Mouse (Mus musculus): Measurements from ENCODE around the gene Ptprf. TPM values are rescaled to one million over a fixed set of nuclear protein-coding genes. Genes with fewer than 3 reads are reported as not detected.

The Ptprf gene
- polyA plus RNA-seq, 1 experiment from 2014 or later, result 68.2 TPM

- H3K4me1 ChIP-seq (replicated peaks; ENCODE audit: control insufficient read depth, insufficient read depth, low read length), result peaks cover 23% of the 10 kb centered on the region
- 0 out of 2 replicates have a peak, but pooled peaks cover 10% of the 10 kb centered on the region for H3K36me3 ChIP-seq (replicated peaks; ENCODE audit: control insufficient read depth, insufficient read depth)
- peak overlapping the region; percentile 85 for H3K4me2 ChIP-seq (replicated peaks)
- no peaks in the 10 kb centered on the region for H3K27me3 ChIP-seq (ENCODE audit: control insufficient read depth, insufficient read depth, low read length)
- ATAC-seq (ENCODE audit: low FRiP score), result 0 out of 2 replicates have a peak, but pooled peaks have one; percentile 11
- no peaks in the 10 kb centered on the region for H3K9me3 ChIP-seq (ENCODE audit: control insufficient read depth, low read length)
- H3K4me3 ChIP-seq (replicated peaks; ENCODE audit: low read length), result peak overlapping the region; percentile 93
- DNase-seq (ENCODE audit: low spot score), result no peak
- WGBS, result under 1% methylated on average over 53 of the region's 84 CpGs
- peak overlapping the region; percentile 88 for H3K27ac ChIP-seq
- peak overlapping the region; percentile 93 for H3K9ac ChIP-seq
Observed at GRCm38 (mm10) chr4:118290416-118291030, 682 bp downstream of the Ptprf start.

DNA sequence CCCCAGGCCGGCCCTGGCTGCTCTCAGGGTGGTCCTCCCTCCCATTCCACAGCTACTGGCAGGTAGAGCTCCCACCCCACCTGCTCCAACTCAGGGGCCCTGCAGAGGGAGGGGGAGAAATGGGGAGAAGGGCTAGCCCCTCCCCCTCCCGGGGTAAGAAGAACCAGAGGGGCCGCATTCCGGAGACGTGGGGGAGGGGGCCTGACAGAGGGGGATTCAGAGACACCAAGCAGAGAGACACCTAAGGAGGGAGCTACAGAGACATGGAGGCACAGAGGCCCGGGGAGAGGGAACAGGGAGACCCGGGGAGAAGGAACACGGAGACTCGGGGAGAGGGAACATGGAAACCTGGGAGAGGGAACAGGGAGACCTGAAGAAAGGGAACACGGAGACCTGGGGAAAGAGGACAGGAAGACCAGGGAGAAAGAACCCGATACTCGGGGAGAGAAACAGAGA is 1.2 kb downstream of the Ptprf start:
- H3K27me3 ChIP-seq (ENCODE audit: control insufficient read depth, insufficient read depth, low read length), result no peaks in the 10 kb centered on the region
- DNase-seq (ENCODE audit: low spot score), result no peak
- no peaks in the 10 kb centered on the region for H3K9me3 ChIP-seq (ENCODE audit: control insufficient read depth, low read length)
- H3K27ac ChIP-seq, result peak overlapping the region; percentile 88
- peak; percentile 35; the same call in 1 of the 2 replicates for ATAC-seq (ENCODE audit: low FRiP score)
- 1% methylated on average over 12 of the region's 12 CpGs for WGBS
- peak overlapping the region; percentile 93 for H3K4me3 ChIP-seq (replicated peaks; ENCODE audit: low read length)
- H3K4me1 ChIP-seq (replicated peaks; ENCODE audit: control insufficient read depth, insufficient read depth, low read length), result peaks cover 23% of the 10 kb centered on the region
- H3K36me3 ChIP-seq (replicated peaks; ENCODE audit: control insufficient read depth, insufficient read depth), result 0 out of 2 replicates have a peak, but pooled peaks cover 11% of the 10 kb centered on the region
- H3K9ac ChIP-seq, result peak overlapping the region; percentile 93
- H3K4me2 ChIP-seq (replicated peaks), result peak overlapping the region; percentile 85

DNA sequence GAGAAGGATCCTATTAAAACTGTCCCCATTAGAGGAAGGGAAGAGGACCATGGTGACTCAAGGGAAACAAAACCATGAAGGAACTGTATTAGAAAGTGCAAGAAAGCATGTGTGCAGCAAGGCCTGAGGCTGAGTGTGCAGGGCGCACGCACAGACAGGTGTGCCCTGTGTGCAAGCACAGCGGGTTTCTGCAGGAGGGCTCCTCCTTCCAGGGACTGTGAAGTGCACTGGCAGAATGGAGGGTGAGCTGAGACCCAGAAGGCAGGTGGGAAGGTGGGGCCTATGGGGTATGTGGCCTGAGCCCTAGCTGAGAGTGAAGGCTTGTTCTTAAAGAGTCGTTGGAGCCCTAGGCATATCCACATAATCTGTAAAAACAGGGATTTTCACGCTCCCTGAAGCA is 1.9 kb downstream of the Ptprf start:
- WGBS, result 42% methylated on average over 5 of the region's 5 CpGs
- no peak for DNase-seq (ENCODE audit: low spot score)
- Histone ChIP-seq H3K27me3 (ENCODE audit: control insufficient read depth, insufficient read depth, low read length) (no peaks in the 10 kb centered on the region), H3K9ac (peak overlapping the region; percentile 93; the same call in 1 of the 2 replicates), H3K4me1 (replicated peaks; ENCODE audit: control insufficient read depth, insufficient read depth, low read length) (peaks cover 23% of the 10 kb centered on the region), H3K27ac (no peak overlapping the region), H3K4me3 (replicated peaks; ENCODE audit: low read length) (peak overlapping the region; percentile 93), H3K36me3 (replicated peaks; ENCODE audit: control insufficient read depth, insufficient read depth) (peaks cover 16% of the 10 kb centered on the region; the same call in 1 of the 2 replicates), H3K4me2 (replicated peaks) (peak overlapping the region; percentile 85), H3K9me3 (ENCODE audit: control insufficient read depth, low read length) (no peaks in the 10 kb centered on the region)
- no peak for ATAC-seq (ENCODE audit: low FRiP score)

DNA sequence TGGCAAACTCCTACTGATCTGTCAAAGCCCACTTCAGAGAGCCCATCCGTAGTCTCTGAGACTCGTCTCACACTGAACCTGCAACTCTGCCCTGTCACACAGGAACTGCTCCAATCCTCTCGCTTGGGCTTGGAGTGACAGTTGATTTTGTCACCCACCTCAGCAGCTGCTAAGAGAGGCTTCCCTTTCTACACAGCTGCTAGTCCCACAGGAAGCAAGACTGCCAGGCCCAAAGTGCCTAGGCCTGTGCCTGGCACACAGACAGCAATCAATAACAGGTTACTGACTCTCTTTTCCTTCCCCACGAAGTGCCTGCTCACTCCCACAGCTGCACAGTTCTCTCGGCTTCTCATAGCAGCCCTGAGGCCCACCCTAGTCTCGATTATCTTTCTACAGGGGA is 2.7 kb downstream of the Ptprf start:
- Histone ChIP-seq H3K4me3 (replicated peaks; ENCODE audit: low read length) (no peak overlapping the region), H3K27ac (no peak overlapping the region), H3K27me3 (ENCODE audit: control insufficient read depth, insufficient read depth, low read length) (no peaks in the 10 kb centered on the region), H3K36me3 (replicated peaks; ENCODE audit: control insufficient read depth, insufficient read depth) (peaks cover 24% of the 10 kb centered on the region), H3K4me1 (replicated peaks; ENCODE audit: control insufficient read depth, insufficient read depth, low read length) (peaks cover 23% of the 10 kb centered on the region), H3K9me3 (ENCODE audit: control insufficient read depth, low read length) (no peaks in the 10 kb centered on the region), H3K9ac (no peak overlapping the region), H3K4me2 (replicated peaks) (peak overlapping the region; percentile 85; the same call in 1 of the 2 replicates)
- no peak for ATAC-seq (ENCODE audit: low FRiP score)
- WGBS, result 77% methylated on average over 6 of the region's 6 CpGs
- no peak for DNase-seq (ENCODE audit: low spot score)

DNA sequence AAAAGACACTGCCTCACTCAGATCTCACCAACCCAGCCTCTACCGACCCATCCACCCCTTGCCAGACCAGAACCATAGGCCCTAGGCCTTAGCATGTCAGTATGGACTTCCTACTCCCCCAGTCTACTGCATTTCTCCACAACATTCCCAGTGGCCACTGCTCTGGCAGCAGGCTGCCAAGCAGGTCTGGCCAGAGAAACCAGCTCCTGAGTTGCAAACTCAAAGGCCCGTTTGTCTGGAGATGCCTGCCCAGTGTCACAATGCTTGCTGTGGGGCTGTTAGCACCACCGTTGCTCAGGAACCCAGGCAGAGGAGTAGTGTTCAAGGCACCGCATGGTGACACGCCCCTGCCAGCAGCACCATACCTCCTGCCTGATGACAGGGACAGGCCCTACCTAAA is 5.0 kb downstream of the Ptprf start:
- DNase-seq (ENCODE audit: low spot score) (no peak), ATAC-seq (ENCODE audit: low FRiP score) (no peak)
- 89% methylated on average over 5 of the region's 5 CpGs for WGBS
- Histone ChIP-seq H3K9ac (no peak overlapping the region), H3K4me2 (replicated peaks) (no peak overlapping the region), H3K36me3 (replicated peaks; ENCODE audit: control insufficient read depth, insufficient read depth) (peaks cover 38% of the 10 kb centered on the region), H3K9me3 (ENCODE audit: control insufficient read depth, low read length) (no peaks in the 10 kb centered on the region), H3K27ac (no peak overlapping the region), H3K4me3 (replicated peaks; ENCODE audit: low read length) (no peak overlapping the region), H3K4me1 (replicated peaks; ENCODE audit: control insufficient read depth, insufficient read depth, low read length) (peaks cover 27% of the 10 kb centered on the region), H3K27me3 (ENCODE audit: control insufficient read depth, insufficient read depth, low read length) (no peaks in the 10 kb centered on the region)

GRCm38 (mm10) chr4:118282182-118282562 is 9.0 kb downstream of the Ptprf start:
- no peak overlapping the region for H3K4me2 ChIP-seq (replicated peaks)
- peaks cover 36% of the 10 kb centered on the region for H3K36me3 ChIP-seq (replicated peaks; ENCODE audit: control insufficient read depth, insufficient read depth)
- DNase-seq (ENCODE audit: low spot score) (no peak), ATAC-seq (ENCODE audit: low FRiP score) (no peak)
- no peak overlapping the region for H3K27ac ChIP-seq
- H3K27me3 ChIP-seq (ENCODE audit: control insufficient read depth, insufficient read depth, low read length), result no peaks in the 10 kb centered on the region
- H3K4me3 ChIP-seq (replicated peaks; ENCODE audit: low read length), result no peak overlapping the region
- H3K9ac ChIP-seq, result no peak overlapping the region
- no peaks in the 10 kb centered on the region for H3K9me3 ChIP-seq (ENCODE audit: control insufficient read depth, low read length)
- H3K4me1 ChIP-seq (replicated peaks; ENCODE audit: control insufficient read depth, insufficient read depth, low read length), result peaks cover 37% of the 10 kb centered on the region
- 59% methylated on average over 1 of the region's 1 CpGs for whole genome bisulfite sequencing

DNA sequence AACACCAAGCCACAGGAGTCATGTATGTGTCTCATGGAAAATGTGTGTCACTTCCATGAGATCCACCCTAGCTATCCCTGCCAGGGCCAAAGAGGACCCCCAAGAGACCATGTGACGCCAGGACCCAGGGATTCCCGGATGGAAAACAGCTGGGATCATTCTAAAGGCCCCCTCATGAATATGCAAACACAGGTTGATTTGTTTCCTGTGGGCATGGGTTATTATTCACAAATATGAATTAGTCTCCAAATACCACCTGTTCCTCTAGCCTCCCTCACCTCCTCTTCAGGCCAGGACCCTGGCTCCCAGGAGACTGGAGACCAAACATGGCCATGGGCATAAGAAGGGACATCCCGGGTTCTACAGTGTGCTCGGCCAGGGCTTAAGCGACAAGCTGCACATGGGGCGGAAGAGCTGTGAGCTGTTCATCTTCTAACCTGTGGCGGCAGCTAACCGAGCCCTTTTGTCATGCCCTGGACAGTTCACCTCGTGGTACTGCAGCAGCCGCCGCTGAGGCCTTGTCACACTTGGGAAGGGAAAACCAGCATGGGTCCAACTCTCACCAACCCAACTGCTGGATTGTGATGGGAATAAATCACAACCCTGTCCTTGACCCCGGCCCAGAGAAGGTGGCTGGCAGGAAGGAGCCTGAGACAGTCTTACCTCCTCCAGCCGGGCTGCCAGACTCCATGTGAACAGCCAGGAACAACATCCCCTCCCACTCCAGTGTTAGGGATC is 9.6 kb downstream of the Ptprf start:
- Histone ChIP-seq H3K9me3 (ENCODE audit: control insufficient read depth, low read length) (no peaks in the 10 kb centered on the region), H3K27ac (no peak overlapping the region), H3K9ac (no peak overlapping the region), H3K4me3 (replicated peaks; ENCODE audit: low read length) (no peak overlapping the region), H3K4me1 (replicated peaks; ENCODE audit: control insufficient read depth, insufficient read depth, low read length) (peaks cover 42% of the 10 kb centered on the region), H3K4me2 (replicated peaks) (no peak overlapping the region), H3K27me3 (ENCODE audit: control insufficient read depth, insufficient read depth, low read length) (no peaks in the 10 kb centered on the region), H3K36me3 (replicated peaks; ENCODE audit: control insufficient read depth, insufficient read depth) (peaks cover 35% of the 10 kb centered on the region)
- ATAC-seq (ENCODE audit: low FRiP score) (no peak), DNase-seq (ENCODE audit: low spot score) (no peak)
- 44% methylated on average over 13 of the region's 13 CpGs for WGBS

DNA sequence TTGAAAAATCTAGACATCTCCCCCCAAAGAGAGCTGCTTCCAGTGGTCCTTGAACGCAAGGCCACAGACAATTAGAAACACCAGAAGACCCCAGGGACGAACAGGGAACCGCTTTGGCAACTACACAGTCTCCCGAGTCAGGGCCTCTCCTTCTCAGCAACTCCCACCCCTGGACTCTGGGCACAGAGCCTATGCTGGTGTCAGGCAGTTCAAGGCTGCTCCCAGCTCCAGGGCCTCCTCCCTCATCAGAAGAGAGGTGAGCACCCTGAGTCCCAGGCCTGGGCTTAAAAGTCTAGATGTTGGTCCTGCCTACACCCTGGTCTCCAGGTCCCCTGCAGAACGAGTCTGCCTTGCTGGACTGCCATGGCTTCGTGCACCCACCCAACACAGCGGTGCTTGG is 10.7 kb downstream of the Ptprf start:
- DNase-seq (ENCODE audit: low spot score), result no peak
- Histone ChIP-seq H3K4me2 (replicated peaks) (no peak overlapping the region), H3K4me3 (replicated peaks; ENCODE audit: low read length) (no peak overlapping the region), H3K4me1 (replicated peaks; ENCODE audit: control insufficient read depth, insufficient read depth, low read length) (peaks cover 53% of the 10 kb centered on the region), H3K27me3 (ENCODE audit: control insufficient read depth, insufficient read depth, low read length) (no peaks in the 10 kb centered on the region), H3K9ac (no peak overlapping the region), H3K27ac (no peak overlapping the region), H3K9me3 (ENCODE audit: control insufficient read depth, low read length) (no peaks in the 10 kb centered on the region), H3K36me3 (replicated peaks; ENCODE audit: control insufficient read depth, insufficient read depth) (peaks cover 38% of the 10 kb centered on the region)
- WGBS, result 65% methylated on average over 7 of the region's 7 CpGs
- ATAC-seq (ENCODE audit: low FRiP score), result no peak

GRCm38 (mm10) chr4:118276520-118277232 is 14.5 kb downstream of the Ptprf start:
- WGBS, result 11% methylated on average over 9 of the region's 9 CpGs
- Histone ChIP-seq H3K4me2 (replicated peaks) (peak overlapping the region; percentile 26), H3K27me3 (ENCODE audit: control insufficient read depth, insufficient read depth, low read length) (no peaks in the 10 kb centered on the region), H3K27ac (peak overlapping the region; percentile 86), H3K36me3 (replicated peaks; ENCODE audit: control insufficient read depth, insufficient read depth) (peaks cover 31% of the 10 kb centered on the region), H3K4me1 (replicated peaks; ENCODE audit: control insufficient read depth, insufficient read depth, low read length) (peaks cover 66% of the 10 kb centered on the region), H3K9me3 (ENCODE audit: control insufficient read depth, low read length) (no peaks in the 10 kb centered on the region), H3K9ac (peak overlapping the region; percentile 3; the same call in 1 of the 2 replicates), H3K4me3 (replicated peaks; ENCODE audit: low read length) (no peak overlapping the region)
- ATAC-seq (ENCODE audit: low FRiP score), result peak; percentile 91
- DNase-seq (ENCODE audit: low spot score), result peak; percentile 87

All from hindbrain, embryonic 14.5 days (tissue).